Mouse (Mus musculus): ENCODE data around the gene Faiml. TPM values are rescaled to one million over a fixed set of nuclear protein-coding genes. Genes with fewer than 3 reads are reported as not detected.
A peak's percentile ranks its signal among the peaks of the same experiment; 100 is the strongest.

The Faiml gene
- polyA plus RNA-seq (2012; ENCODE audit: insufficient read depth, insufficient read length, missing spikeins) = not detected in 2 replicates

- Histone ChIP-seq H3K27ac (ENCODE audit: insufficient read depth, low read depth, low read length) (no peak within 1 kb of the TSS), H3K4me3 (ENCODE audit: insufficient read depth, low read length) (no peak within 1 kb of the TSS), H3K4me1 (ENCODE audit: control insufficient read depth, insufficient read depth, low read length) (peaks cover 9% of the 10 kb centered on the region)
- TF ChIP-seq CTCF (IDR thresholded peaks at IDR 0.05; ENCODE audit: low read depth, low read length) (no peak), POLR2A (IDR thresholded peaks at IDR 0.05; ENCODE audit: borderline replicate concordance, low read depth, low read length) (no peak)
Measured at GRCm38 (mm10) chr9:99237139-99237538, at the start of gene Faiml. TSS of gene Faiml (minus strand) at chr9:99237239.

- no peak for TF ChIP-seq POLR2A (IDR thresholded peaks at IDR 0.05; ENCODE audit: borderline replicate concordance, low read depth, low read length)
- no peak for TF ChIP-seq CTCF (IDR thresholded peaks at IDR 0.05; ENCODE audit: low read depth, low read length)
- H3K27ac ChIP-seq (ENCODE audit: insufficient read depth, low read depth, low read length) = no peak overlapping the region
- peaks cover 4% of the 10 kb centered on the region; the same call in 1 of the 2 replicates for H3K4me1 ChIP-seq (ENCODE audit: control insufficient read depth, insufficient read depth, low read length)
- H3K4me3 ChIP-seq (ENCODE audit: insufficient read depth, low read length) = no peak overlapping the region
Measured at GRCm38 (mm10) chr9:99258891-99259290, 21.9 kb upstream of the Faiml start.

- Histone ChIP-seq H3K27ac (ENCODE audit: insufficient read depth, low read depth, low read length) (no peak overlapping the region), H3K4me3 (ENCODE audit: insufficient read depth, low read length) (no peak overlapping the region), H3K4me1 (ENCODE audit: control insufficient read depth, insufficient read depth, low read length) (peaks cover 4% of the 10 kb centered on the region; the same call in 1 of the 2 replicates)
- TF ChIP-seq CTCF (IDR thresholded peaks at IDR 0.05; ENCODE audit: low read depth, low read length) (no peak), POLR2A (IDR thresholded peaks at IDR 0.05; ENCODE audit: borderline replicate concordance, low read depth, low read length) (no peak)
Measured at GRCm38 (mm10) chr9:99256821-99257220, 19.8 kb upstream of the Faiml start.

- TF ChIP-seq POLR2A (IDR thresholded peaks at IDR 0.05; ENCODE audit: borderline replicate concordance, low read depth, low read length) = no peak
- no peak for TF ChIP-seq CTCF (IDR thresholded peaks at IDR 0.05; ENCODE audit: low read depth, low read length)
- H3K4me1 ChIP-seq (ENCODE audit: control insufficient read depth, insufficient read depth, low read length) = peaks cover 4% of the 10 kb centered on the region; the same call in 1 of the 2 replicates
- no peak overlapping the region for H3K27ac ChIP-seq (ENCODE audit: insufficient read depth, low read depth, low read length)
- H3K4me3 ChIP-seq (ENCODE audit: insufficient read depth, low read length) = no peak overlapping the region
Measured at GRCm38 (mm10) chr9:99256206-99256605, 19.2 kb upstream of the Faiml start.

GRCm38 (mm10) chr9:99253861-99254260 lies 16.8 kb upstream of the Faiml start:
- Histone ChIP-seq H3K4me1 (ENCODE audit: control insufficient read depth, insufficient read depth, low read length) (peaks cover 4% of the 10 kb centered on the region), H3K4me3 (ENCODE audit: insufficient read depth, low read length) (no peak overlapping the region), H3K27ac (ENCODE audit: insufficient read depth, low read depth, low read length) (no peak overlapping the region)
- TF ChIP-seq CTCF (IDR thresholded peaks at IDR 0.05; ENCODE audit: low read depth, low read length) = no peak
- TF ChIP-seq POLR2A (IDR thresholded peaks at IDR 0.05; ENCODE audit: borderline replicate concordance, low read depth, low read length) = no peak

GRCm38 (mm10) chr9:99248906-99249305 lies 11.9 kb upstream of the Faiml start:
- no peak overlapping the region for H3K4me3 ChIP-seq (ENCODE audit: insufficient read depth, low read length)
- H3K4me1 ChIP-seq (ENCODE audit: control insufficient read depth, insufficient read depth, low read length) = peaks cover 12% of the 10 kb centered on the region
- no peak overlapping the region for H3K27ac ChIP-seq (ENCODE audit: insufficient read depth, low read depth, low read length)
- TF ChIP-seq POLR2A (IDR thresholded peaks at IDR 0.05; ENCODE audit: borderline replicate concordance, low read depth, low read length) (no peak), CTCF (IDR thresholded peaks at IDR 0.05; ENCODE audit: low read depth, low read length) (no peak)

GRCm38 (mm10) chr9:99248304-99248703 lies 11.3 kb upstream of the Faiml start:
- H3K4me3 ChIP-seq (ENCODE audit: insufficient read depth, low read length) = no peak overlapping the region
- TF ChIP-seq CTCF (IDR thresholded peaks at IDR 0.05; ENCODE audit: low read depth, low read length) (no peak), POLR2A (IDR thresholded peaks at IDR 0.05; ENCODE audit: borderline replicate concordance, low read depth, low read length) (no peak)
- H3K4me1 ChIP-seq (ENCODE audit: control insufficient read depth, insufficient read depth, low read length) = peaks cover 12% of the 10 kb centered on the region
- H3K27ac ChIP-seq (ENCODE audit: insufficient read depth, low read depth, low read length) = no peak overlapping the region

- H3K27ac ChIP-seq (ENCODE audit: insufficient read depth, low read depth, low read length) = no peak overlapping the region
- peaks cover 25% of the 10 kb centered on the region for H3K4me1 ChIP-seq (ENCODE audit: control insufficient read depth, insufficient read depth, low read length)
- TF ChIP-seq CTCF (IDR thresholded peaks at IDR 0.05; ENCODE audit: low read depth, low read length) (no peak), POLR2A (IDR thresholded peaks at IDR 0.05; ENCODE audit: borderline replicate concordance, low read depth, low read length) (no peak)
- H3K4me3 ChIP-seq (ENCODE audit: insufficient read depth, low read length) = peak overlapping the region; percentile 87
Measured at GRCm38 (mm10) chr9:99243895-99244293, 6.9 kb upstream of the Faiml start.

- peaks cover 19% of the 10 kb centered on the region for H3K4me1 ChIP-seq (ENCODE audit: control insufficient read depth, insufficient read depth, low read length)
- H3K4me3 ChIP-seq (ENCODE audit: insufficient read depth, low read length) = peak within 1 kb of the TSS; percentile 87
- peak within 1 kb of the TSS; percentile 30 for H3K27ac ChIP-seq (ENCODE audit: insufficient read depth, low read depth, low read length)
- TF ChIP-seq CTCF (IDR thresholded peaks at IDR 0.05; ENCODE audit: low read depth, low read length) = no peak
- TF ChIP-seq POLR2A (IDR thresholded peaks at IDR 0.05; ENCODE audit: borderline replicate concordance, low read depth, low read length) = no peak
Measured at GRCm38 (mm10) chr9:99243190-99243894, 6.3 kb upstream of the Faiml start, which contains the start of gene Cep70. TSS of gene Cep70 (plus strand) at chr9:99243367.

GRCm38 (mm10) chr9:99242533-99243189 lies 5.6 kb upstream of the Faiml start:
- Histone ChIP-seq H3K4me3 (ENCODE audit: insufficient read depth, low read length) (peak overlapping the region; percentile 72), H3K4me1 (ENCODE audit: control insufficient read depth, insufficient read depth, low read length) (peaks cover 15% of the 10 kb centered on the region), H3K27ac (ENCODE audit: insufficient read depth, low read depth, low read length) (peak overlapping the region; percentile 30)
- TF ChIP-seq POLR2A (IDR thresholded peaks at IDR 0.05; ENCODE audit: borderline replicate concordance, low read depth, low read length) = no peak
- 0 out of 2 replicates have a peak, but pooled peaks have one; percentile 19 for TF ChIP-seq CTCF (IDR thresholded peaks at IDR 0.05; ENCODE audit: low read depth, low read length)

Data from bone marrow macrophage, adult 2 months (primary cell).